Mouse (Mus musculus) left cerebral cortex, postnatal 4 days (tissue): ENCODE measurements around the gene Mab21l1. TPM values are rescaled to one million over a fixed set of nuclear protein-coding genes. Genes with fewer than 3 reads are reported as not detected.

Source experiments
- DNase-seq: peaks from one replicate; pipeline ENCODE4 v3.0.0-alpha.2; 2022
- intact Hi-C: fragments of 180-260 bp; cut with DNase I; formaldehyde crosslinking; loops from one replicate; pipeline ENCODE4 v1.15.1; 2025
- total RNA-seq, 2 experiments: library from RNA; stranded (reverse); gene quantifications; 2 replicates each; pipeline ENCODE4 v1.2.3; 2021

The Mab21l1 gene
- total RNA-seq, 2 experiments from 2014 or later, result 1.3 to 4.3 TPM

- DNase-seq, result peak; percentile 55
- intact Hi-C loops, result no loop called here
These were observed 3.3 kb upstream of the Mab21l1 start for GRCm38 (mm10) chr3:55778764-55779730.

GRCm38 (mm10) chr3:55780120-55781070 is 1.9 kb upstream of the Mab21l1 start:
- DNase-seq, result peak; percentile 82
- intact Hi-C loops, result no loop called here

- DNase-seq, result no peak
- intact Hi-C loops, result no loop called here
These were observed 768 bp upstream of the Mab21l1 start for GRCm38 (mm10) chr3:55781429-55782055.

- peak; percentile 46 for DNase-seq
- intact Hi-C loops, result no loop called here
These were observed 461 bp downstream of the Mab21l1 start for GRCm38 (mm10) chr3:55782771-55783170.

- intact Hi-C loops, result no loop called here
- peak; percentile 57 for DNase-seq
These were observed 1.1 kb downstream of the Mab21l1 start for GRCm38 (mm10) chr3:55783171-55784081.

- intact Hi-C loops, result no loop called here
- DNase-seq, result no peak
These were observed 1.8 kb downstream of the Mab21l1 start for GRCm38 (mm10) chr3:55784101-55784500.

- intact Hi-C loops, result no loop called here
- DNase-seq, result no peak
These were observed 3.1 kb downstream of the Mab21l1 start for GRCm38 (mm10) chr3:55785266-55785980.

GRCm38 (mm10) chr3:55785981-55786725 is 3.8 kb downstream of the Mab21l1 start:
- intact Hi-C loops, result no loop called here
- DNase-seq, result no peak

GRCm38 (mm10) chr3:55786835-55787486 is 4.7 kb downstream of the Mab21l1 start:
- DNase-seq, result no peak
- intact Hi-C loops, result no loop called here

GRCm38 (mm10) chr3:55787487-55788213 is 5.3 kb downstream of the Mab21l1 start:
- intact Hi-C loops, result no loop called here
- DNase-seq, result peak; percentile 78

- intact Hi-C loops, result no loop called here
- DNase-seq, result no peak
These were observed 5.9 kb downstream of the Mab21l1 start for GRCm38 (mm10) chr3:55788214-55788586.

- DNase-seq, result no peak
- intact Hi-C loops, result no loop called here
These were observed 6.4 kb downstream of the Mab21l1 start for GRCm38 (mm10) chr3:55788621-55789201.

GRCm38 (mm10) chr3:55789856-55790255 is 7.5 kb downstream of the Mab21l1 start:
- no peak for DNase-seq
- intact Hi-C loops, result no loop called here

GRCm38 (mm10) chr3:55790609-55791008 is 8.3 kb downstream of the Mab21l1 start:
- intact Hi-C loops, result no loop called here
- no peak for DNase-seq

GRCm38 (mm10) chr3:55792251-55792650 is 9.9 kb downstream of the Mab21l1 start:
- DNase-seq, result peak; percentile 85
- intact Hi-C loops, result no loop called here

- DNase-seq, result peak; percentile 93
- intact Hi-C loops, result no loop called here
These were observed 11.7 kb downstream of the Mab21l1 start for GRCm38 (mm10) chr3:55793842-55794575.
